Mouse (Mus musculus): ENCODE measurements around the gene Gstp3. TPM values are rescaled to one million over a fixed set of nuclear protein-coding genes. Genes with fewer than 3 reads are reported as not detected.
A peak's percentile ranks its signal among the peaks of the same experiment; 100 is the strongest.
"Not testable (repeated sequence)": the region's sequence is repeated elsewhere in the genome, so short reads cannot be mapped to it uniquely, and the experiment has no call there.

Gstp3 gene
- total RNA-seq, 2 experiments from 2014 or later, result 2.2 to 7.5 TPM

DNA sequence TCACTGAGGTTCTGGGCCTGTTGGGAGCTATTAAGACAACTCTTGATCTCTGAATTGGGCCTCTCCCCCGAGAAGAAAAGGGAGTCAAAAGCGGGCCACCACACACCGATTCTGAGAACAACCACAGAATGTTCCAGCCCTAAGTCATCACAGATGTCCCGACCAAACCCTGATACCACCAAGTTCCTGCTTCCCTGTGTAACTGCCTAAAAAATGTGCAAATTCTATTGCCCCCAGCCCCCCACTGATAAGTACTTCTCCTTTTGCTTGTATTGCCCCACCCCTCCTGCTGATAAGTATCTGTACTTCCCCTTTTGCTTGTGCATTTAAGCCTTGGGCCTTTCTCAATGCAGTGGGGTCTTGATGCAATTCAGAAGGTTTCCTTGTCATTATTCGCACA is 15.3 kb downstream of the Gstp3 start:
- not testable (repeated sequence) for ATAC-seq (replicated peaks; ENCODE audit: poor library complexity)

DNA sequence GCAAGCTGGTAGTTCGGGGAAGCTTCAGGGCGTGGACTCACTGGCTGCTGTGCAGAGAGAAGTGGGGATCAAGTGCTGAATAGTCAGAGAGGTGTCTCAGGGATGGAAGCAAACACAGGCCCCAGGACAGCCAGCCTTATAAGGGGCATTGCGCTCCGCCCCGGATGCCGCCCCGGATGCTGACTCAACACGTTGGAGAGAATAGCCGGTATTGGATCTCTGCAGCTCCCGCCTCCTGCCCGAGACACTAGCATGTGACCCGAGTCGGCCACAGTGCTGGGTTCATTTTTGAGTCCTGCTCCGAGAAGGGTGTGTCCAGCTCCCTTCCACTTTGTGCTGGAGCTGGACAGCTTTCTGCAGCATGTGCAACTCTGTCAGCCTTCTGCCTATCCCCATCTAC is 17.2 kb downstream of the Gstp3 start:
- ATAC-seq (replicated peaks; ENCODE audit: poor library complexity), result no peak

GRCm38 (mm10) chr19:4041500-4041899 is 17.9 kb downstream of the Gstp3 start:
- not testable (repeated sequence) for ATAC-seq (replicated peaks; ENCODE audit: poor library complexity)

DNA sequence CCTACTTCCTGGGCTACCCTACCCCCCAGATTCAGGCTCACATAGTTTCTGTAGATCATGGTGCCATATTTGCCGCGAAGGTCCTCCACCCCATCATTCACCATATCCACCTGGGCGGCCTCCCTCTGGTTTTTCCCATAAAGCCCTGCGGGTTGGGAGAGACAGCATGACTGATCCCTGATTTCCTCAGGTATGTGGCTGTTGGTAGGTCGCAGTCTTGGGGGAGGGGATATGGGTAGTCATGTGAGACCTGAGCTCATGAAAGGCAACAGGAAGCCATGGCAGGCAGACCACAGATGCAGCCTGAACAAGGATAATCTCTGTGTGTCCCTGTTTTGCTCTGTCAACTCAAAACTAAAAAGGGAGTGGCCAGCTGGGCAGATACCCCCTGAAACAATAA is 18.4 kb downstream of the Gstp3 start:
- ATAC-seq (replicated peaks; ENCODE audit: poor library complexity), result not testable (repeated sequence)

GRCm38 (mm10) chr19:4037788-4038232 is 21.6 kb downstream of the Gstp3 start, which contains the start of gene Gstp1:
Gene Gstp1, minus strand, starts transcription at chr19:4037985.
- peak; percentile 99 for ATAC-seq (replicated peaks; ENCODE audit: poor library complexity)

DNA sequence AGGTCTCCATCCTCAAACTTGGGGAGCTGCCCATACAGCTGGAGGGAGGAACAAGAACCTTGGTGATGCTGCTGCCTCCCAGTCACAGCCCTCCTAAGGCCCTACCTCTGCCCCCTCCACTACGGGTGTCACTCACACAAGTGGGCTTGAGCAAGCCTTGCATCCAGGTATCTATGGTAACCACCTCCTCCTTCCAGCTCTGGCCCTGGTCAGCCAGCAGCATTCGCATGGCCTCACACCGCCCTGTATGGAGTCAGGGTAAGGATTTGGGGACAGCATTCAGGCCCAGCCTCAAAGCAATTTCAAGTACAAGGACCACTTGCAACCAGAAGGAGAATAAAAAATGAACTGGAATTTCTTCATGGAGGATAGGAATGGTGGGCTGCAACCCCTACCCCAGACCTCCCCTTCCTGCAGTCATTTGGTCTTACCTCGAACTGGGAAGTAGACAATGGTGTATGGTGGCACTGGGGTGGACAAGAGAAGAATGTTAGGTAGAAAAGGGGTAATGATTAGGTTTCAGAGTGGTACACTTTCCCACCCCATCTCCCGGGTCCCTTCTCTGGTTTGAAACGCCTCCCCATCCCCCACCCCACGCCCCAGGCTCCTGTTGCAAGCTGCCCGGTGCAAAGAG is 22.1 kb downstream of the Gstp3 start:
- not testable (repeated sequence) for ATAC-seq (replicated peaks; ENCODE audit: poor library complexity)

DNA sequence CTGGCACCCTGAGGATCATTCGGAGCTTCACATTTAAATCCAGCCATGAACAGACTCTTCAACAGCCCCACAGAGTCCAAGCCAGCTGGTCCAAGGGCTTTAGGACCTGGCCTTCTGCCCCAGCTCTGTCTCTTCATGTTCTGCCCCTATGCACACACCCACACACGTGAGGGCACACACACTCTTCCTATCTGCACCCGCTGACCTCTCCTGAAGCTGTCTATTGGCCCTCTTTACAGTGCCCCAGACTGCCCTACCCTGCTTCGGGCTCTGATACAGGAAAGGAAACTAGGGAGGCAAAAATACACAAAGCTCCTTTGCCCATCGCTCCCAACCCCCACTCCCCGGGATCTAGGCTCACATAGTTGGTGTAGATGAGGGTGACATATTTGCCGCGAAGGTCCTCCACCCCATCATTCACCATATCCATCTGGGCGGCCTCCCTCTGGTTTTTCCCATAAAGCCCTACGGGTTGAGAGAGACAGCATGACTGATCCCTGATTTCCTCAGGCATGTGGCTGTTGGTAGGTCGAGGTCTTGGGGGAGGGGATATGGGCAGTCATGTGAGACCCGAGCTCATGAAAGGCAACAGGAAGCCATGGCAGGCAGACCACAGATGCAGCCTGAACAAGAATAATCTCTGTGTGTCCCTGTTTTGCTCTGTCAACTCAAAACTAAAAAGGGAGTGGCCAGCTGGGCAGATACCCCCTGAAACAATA is 22.9 kb downstream of the Gstp3 start:
- no peak for ATAC-seq (replicated peaks; ENCODE audit: poor library complexity)

DNA sequence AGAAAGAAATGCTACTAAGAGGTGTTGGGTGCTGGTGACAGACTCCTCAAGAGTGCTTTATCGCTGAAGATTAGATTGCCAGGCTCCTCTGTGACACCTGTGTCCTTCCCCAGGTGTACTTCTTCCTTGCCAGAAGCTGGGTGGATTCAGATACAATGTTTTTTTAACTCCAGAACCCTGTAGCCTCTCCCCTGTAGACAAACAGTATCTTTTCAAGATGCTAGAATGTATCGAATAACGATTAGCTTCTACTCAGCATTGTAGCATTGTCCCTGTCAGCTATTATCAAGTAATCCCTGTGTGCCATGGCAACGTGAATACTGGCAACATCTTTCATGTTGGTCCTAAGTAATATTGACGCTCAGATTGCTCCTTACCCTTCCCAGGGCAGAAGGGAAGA is 25.6 kb downstream of the Gstp3 start:
- ATAC-seq (replicated peaks; ENCODE audit: poor library complexity), result no peak

DNA sequence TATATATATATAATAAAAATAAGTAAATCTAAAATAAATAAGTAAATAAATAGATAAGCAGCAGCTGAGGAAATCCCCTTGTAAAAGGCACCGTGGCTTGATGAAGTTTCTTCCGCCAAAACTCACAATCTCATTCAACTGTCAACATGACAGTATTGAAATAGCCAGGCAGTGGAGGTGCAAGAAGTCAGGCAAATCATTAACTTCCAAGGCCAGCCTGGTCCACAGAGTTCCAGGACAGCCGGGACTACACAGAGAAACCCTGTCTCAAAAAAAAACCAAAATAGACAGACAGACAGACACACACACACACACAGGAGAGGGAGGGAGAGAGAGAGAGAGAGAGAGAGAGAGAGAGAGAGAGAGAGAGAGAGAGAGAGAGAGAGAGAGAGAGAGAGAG is 26.1 kb downstream of the Gstp3 start:
- ATAC-seq (replicated peaks; ENCODE audit: poor library complexity), result no peak

GRCm38 (mm10) chr19:4032668-4033067 is 26.7 kb downstream of the Gstp3 start:
- ATAC-seq (replicated peaks; ENCODE audit: poor library complexity), result no peak

- no peak for ATAC-seq (replicated peaks; ENCODE audit: poor library complexity)
Measured at GRCm38 (mm10) chr19:4027576-4027975, 31.8 kb downstream of the Gstp3 start.

GRCm38 (mm10) chr19:4023185-4023584 is 36.2 kb downstream of the Gstp3 start:
- ATAC-seq (replicated peaks; ENCODE audit: poor library complexity), result no peak

GRCm38 (mm10) chr19:4018743-4019583 is 40.4 kb downstream of the Gstp3 start:
- peak; percentile 99 for ATAC-seq (replicated peaks; ENCODE audit: poor library complexity)

GRCm38 (mm10) chr19:4017921-4018587 is 41.3 kb downstream of the Gstp3 start:
- no peak for ATAC-seq (replicated peaks; ENCODE audit: poor library complexity)

DNA sequence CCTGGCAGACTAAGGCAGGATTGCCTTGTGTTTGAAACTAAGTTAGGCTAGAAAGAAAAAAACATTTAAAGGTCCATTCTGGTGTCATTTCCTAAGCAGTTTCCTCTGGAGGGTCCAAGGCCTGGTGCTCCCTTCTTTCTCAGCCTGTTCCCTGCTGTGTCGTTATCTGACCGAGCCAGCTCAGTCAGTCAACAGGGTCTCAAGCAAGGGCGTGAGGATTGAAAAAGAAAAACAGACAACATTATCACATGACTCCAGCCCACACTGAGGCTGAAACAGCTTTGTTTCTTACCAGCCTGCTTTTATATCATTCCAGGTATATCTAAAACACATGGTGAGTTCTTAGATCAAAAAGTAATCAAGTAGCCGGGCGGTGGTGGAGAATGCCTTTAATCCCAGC is 43.7 kb downstream of the Gstp3 start:
- no peak for ATAC-seq (replicated peaks; ENCODE audit: poor library complexity)

DNA sequence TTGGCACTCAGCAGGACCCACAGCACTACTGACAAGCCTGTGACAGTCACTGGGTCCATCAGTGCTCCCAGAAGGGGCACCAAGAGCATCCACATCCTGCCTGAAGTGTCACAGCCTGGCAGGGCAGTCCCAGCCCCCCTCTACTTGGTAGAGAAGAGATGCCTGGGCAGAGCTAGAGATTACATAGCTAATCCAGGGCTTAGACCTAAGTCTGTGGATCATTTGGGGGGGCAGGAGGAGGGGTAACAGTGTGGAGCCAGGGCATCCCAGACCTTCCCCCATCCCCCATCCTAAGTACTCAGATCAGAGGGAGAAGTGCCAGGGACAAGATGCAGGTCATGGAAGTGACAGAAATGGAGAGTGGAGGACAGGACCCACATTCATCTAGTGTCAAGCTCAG is 44.6 kb downstream of the Gstp3 start:
- no peak for ATAC-seq (replicated peaks; ENCODE audit: poor library complexity)

DNA sequence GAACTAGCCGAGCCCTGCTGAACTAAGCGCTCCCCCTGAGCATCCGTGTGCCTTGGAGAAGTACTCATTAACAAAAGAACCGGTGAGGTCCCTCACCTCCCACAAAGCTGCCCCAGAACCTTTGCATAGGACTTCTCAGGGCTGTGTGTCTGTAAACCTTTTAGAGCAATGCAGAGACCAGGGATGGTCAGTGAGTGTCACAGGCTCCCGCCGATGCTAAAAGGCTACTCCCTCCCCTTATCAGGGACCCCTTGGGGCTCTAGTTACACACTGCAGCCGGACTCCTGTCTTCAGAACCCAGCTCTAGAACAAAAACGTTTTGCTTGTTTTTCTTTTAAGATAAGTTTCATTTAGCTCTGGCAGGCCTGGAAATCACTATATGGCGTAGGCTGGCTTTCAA is 46.3 kb downstream of the Gstp3 start:
- ATAC-seq (replicated peaks; ENCODE audit: poor library complexity), result peak; percentile 10; the same call in 1 of the 2 replicates

DNA sequence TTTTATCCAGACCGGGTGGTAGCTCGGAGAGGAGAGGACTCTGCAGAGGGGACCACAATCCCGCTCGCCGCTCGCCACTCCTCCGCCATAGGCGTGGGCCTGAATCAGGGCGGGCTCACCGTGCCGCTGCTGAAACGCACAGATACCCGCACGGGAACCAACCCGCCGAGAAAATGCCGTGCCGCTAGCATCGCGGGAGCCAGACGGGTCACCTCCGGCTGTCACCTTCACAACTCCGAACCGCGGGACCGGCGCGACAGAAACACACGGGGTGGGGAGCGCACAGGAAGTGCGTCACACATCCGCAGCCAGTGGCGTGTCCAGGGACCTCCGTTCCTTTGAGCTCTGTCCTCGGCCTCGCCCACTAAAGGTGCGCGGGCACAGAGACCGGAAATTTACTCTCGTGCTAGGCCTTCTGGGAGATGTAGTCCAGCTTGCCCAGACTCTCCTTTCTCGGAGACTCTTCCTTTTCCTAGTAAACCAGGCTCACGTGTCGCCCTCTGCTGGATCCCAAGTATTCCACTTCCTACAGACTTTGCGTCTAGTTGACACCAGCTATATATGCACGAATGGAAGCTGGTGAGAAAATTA is 46.8 kb downstream of the Gstp3 start, which contains the start of gene Ndufv1:
Ndufv1 (minus strand) TSS at position 375 of the 591 bp plus-strand sequence.
- peak; percentile 96 for ATAC-seq (replicated peaks; ENCODE audit: poor library complexity)

DNA sequence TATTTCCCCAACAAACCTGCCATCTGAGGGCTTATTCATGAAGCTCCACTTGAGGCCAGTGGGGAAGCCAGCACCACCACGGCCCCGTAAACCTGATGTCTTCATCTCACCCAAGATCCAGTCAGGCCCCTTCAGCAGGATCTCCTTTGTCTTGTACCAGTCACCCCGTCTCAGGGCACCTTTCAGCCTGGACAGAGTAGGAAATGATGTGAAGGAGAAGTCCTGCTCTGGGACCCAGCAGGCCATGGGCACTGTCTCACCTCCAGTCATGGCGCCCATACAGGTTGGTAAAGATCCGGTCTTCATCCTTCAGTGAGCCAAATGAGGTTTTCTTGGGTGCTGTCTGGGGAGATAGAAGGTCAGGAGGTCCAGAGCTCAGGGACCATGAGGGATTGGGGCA is 48.3 kb downstream of the Gstp3 start:
- no peak for ATAC-seq (replicated peaks; ENCODE audit: poor library complexity)

Data from megakaryocyte progenitor cell, adult 5-6 weeks (primary cell).